Mouse (Mus musculus) gastrocnemius, adult 18-20 months (tissue): ENCODE data around the gene Babam2. TPM values are rescaled to one million over a fixed set of nuclear protein-coding genes. Genes with fewer than 3 reads are reported as not detected.
"Not testable (repeated sequence)": the region's sequence is repeated elsewhere in the genome, so short reads cannot be mapped to it uniquely, and the experiment has no call there.

ENCODE experiments used
- DNase-seq: peaks from one replicate; pipeline ENCODE4 v3.0.0; 2021; ENCODE audit warnings: low spot score
- total RNA-seq, 2 experiments: library from RNA; stranded (reverse); gene quantifications; 2 replicates each; pipeline ENCODE4 v1.2.3; 2021

Gene Babam2
- total RNA-seq, 2 experiments from 2014 or later: 33.3 to 33.8 TPM

DNA sequence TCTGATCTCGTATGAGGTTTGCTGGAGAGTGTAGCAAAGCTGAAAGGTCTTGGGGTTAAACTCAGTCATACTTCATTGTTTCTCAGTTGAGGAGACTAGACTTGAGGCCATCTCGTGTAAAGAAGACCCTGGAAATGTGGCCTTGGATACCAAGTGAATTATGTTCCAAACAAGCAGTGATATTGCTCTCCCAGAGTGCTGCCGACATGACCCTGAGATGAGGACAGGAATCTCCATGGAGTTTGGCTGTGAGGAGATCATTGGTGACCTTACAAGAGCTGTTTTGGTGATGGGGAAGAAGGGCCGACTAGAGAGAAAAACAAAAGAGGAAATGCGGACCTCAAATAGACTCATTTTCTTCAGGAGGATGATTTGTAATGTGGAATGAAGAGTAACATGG, 130.4 kb downstream of the Babam2 start:
- no peak for DNase-seq

DNA sequence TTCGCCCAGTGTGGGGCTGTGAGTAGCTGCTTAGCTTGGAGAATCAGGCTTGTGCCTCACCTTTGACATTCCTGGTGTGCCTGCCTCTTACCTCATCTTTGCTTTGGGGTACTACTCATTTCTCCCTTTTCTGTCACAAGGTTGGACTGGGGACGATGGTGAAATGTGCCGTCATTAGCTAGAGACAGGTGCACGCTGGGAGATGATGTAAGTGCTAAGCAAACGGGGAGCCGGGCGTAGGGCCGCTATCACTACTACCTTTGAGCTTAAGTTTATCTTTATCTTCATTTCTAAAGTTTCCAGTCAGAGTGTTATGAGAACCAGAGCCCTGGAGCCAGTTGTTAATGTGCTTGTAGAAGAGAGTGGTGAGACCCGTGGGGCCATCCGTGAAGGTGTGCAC, 131.3 kb downstream of the Babam2 start:
- DNase-seq: no peak

DNA sequence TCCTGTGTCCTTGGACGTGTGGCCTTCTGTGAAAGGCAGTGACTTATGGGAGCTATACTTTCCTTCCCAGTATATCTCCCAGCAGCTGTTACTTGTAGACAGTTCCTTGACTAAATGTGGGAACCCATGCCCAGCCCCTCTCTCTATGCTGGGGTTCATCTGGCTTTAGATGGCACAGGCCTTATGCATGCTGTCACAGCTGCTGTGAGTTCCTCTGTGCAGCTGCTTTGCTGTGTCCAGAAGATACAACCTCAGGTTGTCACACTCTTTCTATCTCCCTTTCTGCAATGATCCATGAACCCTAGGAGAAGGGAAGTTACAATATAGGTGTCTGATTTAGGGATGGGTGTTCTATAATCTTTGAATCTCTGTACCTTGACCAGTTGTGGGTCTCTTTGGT, 132.1 kb downstream of the Babam2 start:
- no peak for DNase-seq

DNA sequence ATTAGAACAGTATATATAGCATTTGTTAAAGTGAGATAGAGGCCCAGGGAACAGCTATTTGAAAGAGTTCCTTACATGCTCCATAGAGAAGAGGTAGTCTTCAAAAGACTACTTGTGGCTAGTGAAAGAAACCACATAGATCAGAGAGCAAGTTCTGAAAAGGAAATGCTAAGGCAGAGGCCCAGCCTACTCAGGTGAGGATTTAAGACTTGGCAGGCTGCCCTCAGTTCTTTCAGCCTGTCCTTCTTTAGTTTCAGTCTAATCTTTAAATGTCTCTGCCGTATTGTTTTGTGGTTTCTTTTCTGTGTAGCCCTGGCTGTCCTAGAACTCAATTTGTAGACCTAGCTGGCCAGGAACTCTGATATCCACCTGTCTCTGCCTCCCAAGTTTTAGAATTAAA, 134.1 kb downstream of the Babam2 start:
- no peak for DNase-seq

DNA sequence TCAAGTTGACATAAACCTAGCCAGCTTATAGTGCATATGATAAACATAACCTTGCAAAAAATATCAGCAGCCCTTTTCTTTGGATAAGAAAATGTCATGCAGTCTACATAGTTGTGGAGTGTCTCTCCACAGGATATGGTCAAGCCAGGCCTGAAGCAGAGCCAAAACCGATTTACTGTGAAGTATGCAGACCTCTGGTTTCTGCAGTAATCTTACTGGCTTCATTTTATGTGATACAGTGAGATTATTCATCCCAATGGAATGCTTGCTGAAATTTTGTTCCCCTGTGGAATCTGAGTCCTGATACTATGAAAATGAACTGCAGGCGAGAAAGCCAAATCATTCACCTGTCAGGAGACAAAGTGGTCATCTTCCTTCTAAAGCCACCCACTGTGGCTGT, 138.2 kb downstream of the Babam2 start:
- DNase-seq: no peak

DNA sequence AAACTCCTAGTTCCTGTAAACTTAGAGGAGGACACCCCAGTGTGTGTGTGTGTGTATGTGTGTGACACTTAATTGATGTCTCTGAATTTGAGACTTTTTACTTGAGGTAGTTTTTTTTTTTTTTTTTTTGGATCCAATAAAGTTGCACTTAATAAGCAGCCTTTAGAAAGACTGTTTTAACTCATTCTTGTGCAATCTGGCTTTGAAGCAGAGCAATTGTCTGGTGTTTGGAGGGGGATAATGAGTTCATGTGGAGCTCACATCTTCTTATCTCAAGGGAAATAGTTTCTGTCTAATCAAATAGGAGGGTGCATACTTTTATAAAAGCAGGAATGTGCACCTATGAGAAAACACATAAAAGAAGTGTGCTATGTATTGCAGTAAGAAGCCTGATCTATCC, 142.5 kb downstream of the Babam2 start:
- DNase-seq: no peak

DNA sequence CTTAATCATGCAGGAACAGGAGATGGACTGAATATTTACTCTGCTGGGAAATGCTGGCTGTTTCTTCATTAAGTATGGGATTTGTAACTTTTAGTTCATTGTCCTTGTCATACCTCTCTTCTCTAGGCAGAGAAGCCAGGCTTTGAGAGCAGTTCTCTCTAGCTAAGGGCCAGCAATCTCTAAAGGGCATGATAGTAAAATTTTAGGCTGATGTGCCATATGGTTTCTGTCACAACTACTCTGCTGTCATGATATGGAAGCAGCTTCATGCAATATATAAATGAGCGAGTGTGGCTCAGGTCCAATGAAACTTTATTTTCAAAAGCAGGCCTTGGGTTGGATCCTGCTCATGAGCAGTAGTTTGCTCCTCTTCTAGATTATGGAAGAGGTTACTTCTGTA, 142.9 kb downstream of the Babam2 start:
- DNase-seq: no peak

DNA sequence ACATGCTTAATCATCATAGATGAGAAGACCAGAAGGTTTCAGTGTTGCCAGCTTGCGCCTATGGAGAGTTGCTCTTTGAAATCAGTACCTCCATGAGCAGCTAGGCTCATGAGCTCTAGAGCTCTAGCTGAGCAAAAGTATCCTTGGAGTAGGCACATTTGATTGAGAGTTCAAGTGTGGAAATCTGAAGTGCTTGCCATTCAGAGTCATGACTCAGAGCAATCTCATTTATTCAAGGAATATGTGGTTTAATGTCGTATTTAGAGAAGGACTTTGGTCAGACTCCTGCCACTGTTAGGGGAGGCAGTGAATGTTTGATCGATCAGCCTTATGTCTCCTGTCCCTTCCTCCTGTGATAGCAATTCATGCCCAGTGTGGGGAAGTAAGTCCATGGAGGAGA, 147.4 kb downstream of the Babam2 start:
- DNase-seq: no peak

DNA sequence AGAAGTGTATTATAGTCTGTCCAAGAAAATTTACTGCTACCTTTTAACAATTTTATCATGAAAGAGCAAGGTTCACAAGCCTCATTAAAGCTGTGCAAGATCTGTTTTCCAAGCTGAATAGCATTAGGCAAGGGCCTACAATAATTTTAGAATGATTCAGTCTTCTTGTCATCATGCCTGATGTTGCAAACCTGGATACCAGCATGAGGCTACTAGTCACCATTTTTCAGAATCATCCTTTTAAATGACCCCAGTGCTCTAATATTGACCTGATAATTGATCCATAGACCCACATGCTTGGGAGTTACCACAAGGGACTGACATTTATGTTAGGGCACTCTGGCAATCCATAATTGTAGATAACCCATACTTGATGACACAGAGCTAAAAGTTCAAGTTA, 149.5 kb downstream of the Babam2 start:
- no peak for DNase-seq

DNA sequence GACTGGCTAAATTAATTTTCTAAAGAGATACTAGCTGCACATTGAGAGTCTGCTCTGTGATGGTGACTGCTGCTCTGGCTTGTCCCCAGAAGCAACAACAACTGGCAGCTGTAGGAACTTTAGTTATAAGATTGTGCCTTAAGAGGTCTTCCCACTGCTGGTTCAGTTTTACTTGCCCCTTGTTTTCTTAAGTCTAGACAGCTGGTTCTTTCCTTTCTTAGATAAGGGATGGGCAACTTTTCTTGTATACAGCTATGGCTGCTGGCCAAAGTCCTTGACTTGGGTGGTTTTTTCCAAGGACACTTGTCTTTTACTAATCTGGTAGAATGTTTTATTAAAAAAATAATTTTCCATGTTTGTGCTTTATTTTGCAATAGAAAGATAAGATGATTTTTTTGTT, 151.5 kb downstream of the Babam2 start:
- no peak for DNase-seq

DNA sequence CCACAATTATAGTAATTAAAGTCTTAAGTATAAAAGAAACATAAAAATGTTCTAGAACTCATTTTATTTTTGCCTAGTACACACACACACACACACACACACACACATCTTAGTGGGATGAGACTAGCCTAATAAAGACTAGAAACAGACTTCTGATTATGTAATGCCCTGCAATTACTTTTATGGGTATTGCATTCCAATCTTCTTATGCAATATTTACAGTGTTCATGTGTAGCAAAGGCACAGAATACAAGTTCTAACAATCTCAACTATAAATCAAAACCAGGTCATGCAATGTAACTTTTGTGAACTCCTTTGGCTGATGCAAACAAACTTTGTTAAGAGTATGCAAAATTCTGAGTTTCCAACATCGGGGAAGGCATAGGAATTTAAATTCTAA, 155.3 kb downstream of the Babam2 start:
- DNase-seq: no peak

DNA sequence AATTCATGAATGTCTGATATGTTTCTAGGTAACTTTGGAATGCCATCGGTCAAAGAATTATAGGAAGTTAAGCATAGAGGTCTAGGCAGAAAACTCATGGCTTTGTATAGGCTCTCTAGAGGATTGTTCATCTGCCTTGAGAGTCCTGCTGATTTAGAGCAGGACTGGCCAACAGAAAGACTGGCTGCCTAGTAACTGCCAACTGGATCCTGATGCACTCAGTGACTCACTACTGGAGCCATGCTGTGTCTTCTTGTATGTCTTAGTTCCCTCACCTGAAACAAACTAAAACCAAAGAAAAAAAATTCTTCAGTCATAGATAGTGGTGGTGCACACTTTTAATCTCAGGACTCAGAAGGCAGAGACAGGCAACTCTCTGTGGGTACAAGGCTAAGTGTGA, 156.3 kb downstream of the Babam2 start:
- DNase-seq: no peak

DNA sequence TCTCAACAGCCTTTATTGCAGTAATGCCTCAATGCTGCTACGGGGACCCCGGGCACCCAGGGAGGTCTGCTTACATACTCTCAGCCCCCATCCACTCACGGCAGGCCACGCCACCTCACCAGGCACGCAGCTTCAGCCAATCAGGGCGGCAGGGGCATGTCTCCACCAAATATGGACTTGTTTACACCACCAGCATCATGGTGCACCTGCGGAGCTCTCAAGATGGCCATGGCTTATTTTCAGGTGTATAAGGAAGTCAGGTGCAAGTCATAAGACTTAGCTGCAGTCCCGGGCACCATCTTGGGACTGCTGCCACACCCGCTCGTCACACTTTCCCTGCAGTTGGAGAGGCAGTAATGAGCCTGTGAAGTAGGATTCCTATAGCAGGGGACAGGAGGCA, 161.4 kb downstream of the Babam2 start:
- not testable (repeated sequence) for DNase-seq

DNA sequence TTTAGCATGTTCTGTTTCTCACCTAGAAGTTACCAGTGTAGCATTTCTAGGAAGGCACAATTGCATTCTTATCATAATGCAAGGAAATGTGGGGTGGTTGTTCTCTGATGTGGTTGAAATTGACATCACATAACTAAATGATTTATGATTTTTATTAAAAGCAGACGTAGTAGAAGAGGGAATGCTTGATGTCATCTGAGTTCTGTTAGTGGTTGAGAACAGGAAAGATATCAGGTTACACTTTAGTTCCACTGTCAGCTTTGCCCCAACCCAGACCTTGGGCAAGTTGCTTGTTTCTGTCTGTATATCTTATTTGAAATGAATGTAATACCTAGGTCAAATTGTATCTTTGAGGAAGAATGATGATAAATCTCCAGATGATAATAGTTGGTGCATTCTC, 162.9 kb downstream of the Babam2 start:
- DNase-seq: no peak

DNA sequence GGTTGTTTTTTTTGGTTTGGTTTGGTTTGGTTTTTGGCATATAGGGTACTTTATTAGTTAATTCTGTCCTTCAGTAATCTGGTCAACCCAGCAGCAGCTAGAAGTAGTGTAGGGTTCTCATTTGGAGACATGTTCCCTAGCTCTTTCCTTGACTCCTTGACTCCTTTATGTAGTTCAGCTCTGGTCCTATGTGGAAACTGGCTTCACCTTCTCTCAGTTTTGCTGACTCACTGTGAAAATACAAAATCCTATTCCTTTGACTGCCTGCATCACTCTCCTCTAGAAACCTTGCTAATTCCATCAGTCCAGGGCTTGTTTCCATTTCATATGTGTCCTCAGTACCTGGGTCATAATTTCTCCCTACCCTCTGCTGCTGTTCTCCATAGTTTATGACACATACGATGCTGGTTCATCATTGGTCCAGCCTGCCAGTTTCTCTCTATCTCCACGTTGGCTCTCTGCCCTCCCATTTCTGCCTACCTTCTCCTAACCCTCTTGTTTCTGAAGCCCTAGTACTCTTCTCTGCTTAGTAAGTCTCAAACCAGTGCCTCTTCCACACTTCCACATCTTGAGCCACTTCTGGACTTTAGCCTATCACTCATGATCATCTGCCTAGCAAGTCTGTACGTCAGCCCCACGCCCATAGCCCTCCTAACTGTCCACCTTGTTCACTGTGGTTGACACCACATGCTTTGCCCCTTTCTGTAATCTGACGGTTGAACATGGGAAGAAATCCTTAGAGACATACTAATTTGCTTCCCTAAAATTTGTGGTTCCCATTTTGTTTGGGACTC, 163.5 kb downstream of the Babam2 start:
- no peak for DNase-seq

DNA sequence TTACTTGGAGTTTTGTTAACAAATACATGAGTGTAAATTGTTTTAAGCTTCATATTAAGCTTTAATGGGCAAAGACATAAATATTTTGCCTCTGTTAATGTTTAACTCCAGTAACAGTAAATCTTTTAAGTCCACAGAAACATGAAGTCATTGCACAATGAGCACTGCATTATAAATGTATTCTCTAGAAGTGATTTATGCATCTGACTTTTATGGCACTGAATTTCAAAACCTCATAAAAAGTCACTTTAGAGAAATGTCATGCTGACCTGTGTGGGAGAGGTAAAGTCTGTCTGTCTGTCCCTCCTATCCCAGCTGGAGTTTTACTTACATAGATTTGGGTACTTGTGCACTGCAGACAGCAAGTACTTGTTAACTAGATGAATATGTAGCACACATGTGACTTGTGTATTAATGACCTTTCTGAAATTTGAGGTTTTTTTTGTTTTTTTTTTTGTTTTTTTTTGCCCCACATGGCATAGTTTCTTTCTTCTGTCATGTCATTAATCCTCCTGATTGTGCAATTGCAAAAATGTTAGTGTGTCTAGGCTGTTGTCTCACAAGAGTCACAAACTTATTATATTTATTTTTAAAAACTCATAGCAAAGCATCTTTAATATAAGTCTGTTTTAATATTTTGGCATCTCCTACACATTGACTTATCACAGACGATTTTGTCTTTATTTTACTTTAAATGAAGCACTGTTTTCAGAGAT, 165.4 kb downstream of the Babam2 start:
- no peak for DNase-seq

DNA sequence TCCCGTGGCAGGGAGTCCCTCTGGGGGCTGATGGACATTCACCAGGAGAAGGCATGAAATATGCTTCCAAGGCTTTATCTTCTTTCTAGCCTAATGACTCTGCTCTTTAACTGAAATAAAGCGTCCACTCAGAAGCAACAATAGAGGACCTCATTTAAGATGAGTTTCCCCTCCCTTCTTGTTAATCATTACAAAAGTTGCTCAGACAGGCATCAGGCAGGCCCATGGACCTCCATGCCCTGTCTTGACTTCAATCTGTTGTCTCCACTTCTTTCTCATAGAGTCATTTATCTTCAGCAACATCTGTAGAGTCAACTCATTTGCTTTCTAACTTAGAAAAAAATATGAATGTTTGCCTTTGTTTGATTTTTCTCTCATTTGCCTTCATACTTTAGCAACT, 166.6 kb downstream of the Babam2 start:
- DNase-seq: no peak

DNA sequence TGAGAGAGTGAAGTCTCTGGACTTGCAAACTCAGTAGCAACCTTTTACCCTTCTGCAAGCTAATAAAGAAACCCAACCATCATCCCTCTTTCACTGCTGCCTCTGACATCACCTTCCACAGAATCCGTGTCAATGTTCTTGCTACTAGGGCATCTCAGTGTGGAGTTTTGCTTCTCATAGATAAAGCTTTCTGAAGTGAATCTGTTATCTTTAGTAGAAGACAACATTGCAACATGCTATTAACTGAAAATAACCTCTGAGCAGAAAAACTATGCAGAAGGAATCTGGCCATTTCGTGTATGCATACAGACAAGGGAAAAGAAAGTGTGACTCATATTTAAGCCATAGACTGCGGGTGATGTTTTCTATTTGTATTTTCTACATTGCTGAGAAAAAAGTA, 168.6 kb downstream of the Babam2 start:
- no peak for DNase-seq

DNA sequence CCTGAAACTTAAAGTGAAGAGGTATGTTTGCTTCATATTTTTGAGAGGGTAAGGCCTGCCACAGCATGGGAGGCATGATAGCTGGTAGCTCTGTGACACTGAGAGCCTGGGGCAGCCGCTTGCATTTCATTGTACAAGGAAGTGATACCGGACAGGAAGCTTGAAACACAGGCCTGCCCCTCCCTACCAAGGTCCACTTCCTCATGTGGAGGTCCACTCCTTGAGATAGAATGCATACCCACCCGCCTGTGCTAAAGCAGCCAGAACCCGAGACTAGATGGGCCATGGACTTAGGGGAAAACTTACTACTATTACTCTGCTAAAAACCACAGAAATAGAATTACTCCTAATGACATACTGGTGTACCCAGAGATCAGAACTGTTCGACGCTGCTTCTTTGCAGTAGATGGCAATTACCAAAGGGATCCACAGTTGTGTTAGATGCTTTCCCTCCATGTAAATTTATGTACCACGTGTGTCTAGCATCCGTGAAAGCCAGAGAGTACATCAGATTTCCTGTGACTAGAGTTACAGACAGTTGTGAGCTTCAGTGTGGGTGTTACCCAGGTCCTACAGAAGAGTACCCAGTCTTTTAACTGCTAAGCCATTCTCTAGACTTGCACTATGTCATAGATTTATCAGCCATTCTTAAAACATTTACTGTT, 173.5 kb downstream of the Babam2 start:
- no peak for DNase-seq

DNA sequence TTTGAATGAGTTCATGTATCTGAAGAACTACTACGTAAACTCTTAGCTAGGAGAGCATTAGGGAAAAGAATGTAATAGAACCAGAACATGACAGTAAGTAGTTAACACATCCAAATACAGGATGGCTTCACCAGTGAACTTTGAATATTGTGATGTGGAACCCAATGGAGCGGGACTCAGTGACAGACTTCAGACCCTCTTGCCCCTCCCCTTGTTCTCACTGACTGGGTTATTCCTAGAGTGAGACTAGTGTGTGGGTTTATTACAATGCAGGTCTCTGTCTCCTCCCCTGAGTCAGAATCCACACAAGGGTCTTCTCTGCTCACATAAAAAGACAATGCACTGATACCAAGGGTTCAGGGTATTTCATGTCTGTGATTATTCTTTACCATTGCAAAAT, 175.8 kb downstream of the Babam2 start:
- no peak for DNase-seq

DNA sequence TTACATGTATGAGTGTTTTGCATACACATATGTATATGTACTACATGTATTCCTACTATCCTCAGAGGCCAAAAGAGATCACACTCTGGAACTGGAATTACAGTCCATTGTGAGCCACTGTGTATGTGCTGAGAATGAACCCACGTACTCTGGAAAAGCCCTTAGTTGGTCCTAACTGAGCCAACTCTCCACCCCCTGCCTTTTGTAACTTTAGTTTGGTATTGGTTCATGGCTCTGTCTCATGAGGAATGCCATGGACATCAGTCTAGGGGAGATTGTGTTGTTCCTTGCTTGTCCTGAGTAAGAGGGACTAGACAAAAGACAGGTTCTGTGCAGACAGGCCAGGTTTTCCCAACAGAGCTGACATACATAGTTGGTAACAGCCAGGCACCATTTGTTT, 177.1 kb downstream of the Babam2 start:
- no peak for DNase-seq

DNA sequence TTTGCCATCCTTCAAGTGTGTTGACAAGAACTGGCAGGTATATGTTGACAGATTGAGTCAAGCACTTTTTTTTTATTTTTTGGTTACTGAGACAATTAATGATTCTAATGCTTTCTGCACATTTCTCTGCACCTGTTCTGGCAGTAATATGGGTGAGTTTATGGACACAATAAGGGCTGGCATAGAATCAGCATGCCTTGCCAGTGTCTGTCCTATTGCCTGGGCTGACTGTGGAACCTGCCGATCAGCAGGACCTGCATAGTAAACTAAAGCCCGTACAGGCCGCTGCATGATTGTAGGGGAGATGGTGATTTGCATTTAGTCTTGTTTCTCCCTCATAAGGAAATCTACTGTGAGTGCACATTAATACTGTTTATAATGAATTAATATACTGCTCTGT, 178.0 kb downstream of the Babam2 start:
- no peak for DNase-seq
